Mouse (Mus musculus): ENCODE results near the gene Cerkl. TPM values are rescaled to one million over a fixed set of nuclear protein-coding genes. Genes with fewer than 3 reads are reported as not detected.

Cerkl gene
- total and polyA plus RNA-seq, 2 experiments from 2014 or later, result 1.4 TPM; not detected in 1

GRCm38 (mm10) chr2:79457434-79457833, 849 bp upstream of the Cerkl start:
- TF ChIP-seq EP300 (IDR thresholded peaks at IDR 0.05; ENCODE audit: low read depth), result no peak
- H3K9me3 ChIP-seq (replicated peaks; ENCODE audit: control insufficient read depth, low read length), result 0 out of 2 replicates have a peak, but pooled peaks cover 3% of the 10 kb centered on the region
- ATAC-seq (ENCODE audit: insufficient read depth, low read depth) (no peak), DNase-seq (ENCODE audit: low spot score) (no peak)
- H3K27ac ChIP-seq (ENCODE audit: low read depth), result no peak overlapping the region
- H3K4me3 ChIP-seq (ENCODE audit: low read depth, low read length), result no peak overlapping the region
- H3K9ac ChIP-seq (replicated peaks; ENCODE audit: low read depth, low read length), result no peak overlapping the region
- H3K4me1 ChIP-seq (ENCODE audit: control insufficient read depth, insufficient read depth), result no peaks in the 10 kb centered on the region
- H3K27me3 ChIP-seq (ENCODE audit: control insufficient read depth, insufficient read depth, low read length), result peaks cover 75% of the 10 kb centered on the region
- 52% methylated on average over 3 of the region's 3 CpGs for WGBS
- no peaks in the 10 kb centered on the region for H3K36me3 ChIP-seq (replicated peaks; ENCODE audit: control insufficient read depth, insufficient read depth, low read length)
- no peak overlapping the region for H3K4me2 ChIP-seq (ENCODE audit: low read depth, low read length)

GRCm38 (mm10) chr2:79455646-79456045, 939 bp downstream of the Cerkl start:
- TF ChIP-seq CTCF (IDR thresholded peaks at IDR 0.05; ENCODE audit: low read depth) (no peak), EP300 (IDR thresholded peaks at IDR 0.05; ENCODE audit: low read depth) (no peak)
- Histone ChIP-seq H3K9ac (replicated peaks; ENCODE audit: low read depth, low read length) (no peak overlapping the region), H3K36me3 (replicated peaks; ENCODE audit: control insufficient read depth, insufficient read depth, low read length) (no peaks in the 10 kb centered on the region), H3K27ac (ENCODE audit: low read depth) (no peak overlapping the region), H3K9me3 (replicated peaks; ENCODE audit: control insufficient read depth, low read length) (0 out of 2 replicates have a peak, but pooled peaks cover 3% of the 10 kb centered on the region), H3K27me3 (ENCODE audit: control insufficient read depth, insufficient read depth, low read length) (peaks cover 77% of the 10 kb centered on the region), H3K4me3 (ENCODE audit: low read depth, low read length) (no peak overlapping the region), H3K4me2 (ENCODE audit: low read depth, low read length) (no peak overlapping the region), H3K4me1 (ENCODE audit: control insufficient read depth, insufficient read depth) (no peaks in the 10 kb centered on the region)
- DNase-seq (ENCODE audit: low spot score) (no peak), ATAC-seq (ENCODE audit: insufficient read depth, low read depth) (no peak)
- 7% methylated on average over 10 of the region's 10 CpGs for WGBS

- peaks cover 70% of the 10 kb centered on the region for H3K27me3 ChIP-seq (ENCODE audit: control insufficient read depth, insufficient read depth, low read length)
- H3K4me2 ChIP-seq (ENCODE audit: low read depth, low read length), result no peak overlapping the region
- DNase-seq (ENCODE audit: low spot score), result no peak
- no peak overlapping the region for H3K4me3 ChIP-seq (ENCODE audit: low read depth, low read length)
- no peak overlapping the region for H3K9ac ChIP-seq (replicated peaks; ENCODE audit: low read depth, low read length)
- ATAC-seq (ENCODE audit: insufficient read depth, low read depth), result no peak
- H3K36me3 ChIP-seq (replicated peaks; ENCODE audit: control insufficient read depth, insufficient read depth, low read length), result no peaks in the 10 kb centered on the region
- H3K9me3 ChIP-seq (replicated peaks; ENCODE audit: control insufficient read depth, low read length), result 0 out of 2 replicates have a peak, but pooled peaks cover 3% of the 10 kb centered on the region
- H3K27ac ChIP-seq (ENCODE audit: low read depth), result no peak overlapping the region
- H3K4me1 ChIP-seq (ENCODE audit: control insufficient read depth, insufficient read depth), result no peaks in the 10 kb centered on the region
- WGBS, result 16% methylated on average over 15 of the region's 15 CpGs
- TF ChIP-seq EP300 (IDR thresholded peaks at IDR 0.05; ENCODE audit: low read depth) (no peak), CTCF (IDR thresholded peaks at IDR 0.05; ENCODE audit: low read depth) (no peak)
Measured at GRCm38 (mm10) chr2:79454786-79455446, 1.7 kb downstream of the Cerkl start.

- ATAC-seq (ENCODE audit: insufficient read depth, low read depth) (peak; percentile 83), DNase-seq (ENCODE audit: low spot score) (peak; percentile 74)
- TF ChIP-seq CTCF (IDR thresholded peaks at IDR 0.05; ENCODE audit: low read depth) (no peak), EP300 (IDR thresholded peaks at IDR 0.05; ENCODE audit: low read depth) (no peak)
- H3K4me3 ChIP-seq (ENCODE audit: low read depth, low read length), result peak overlapping the region; percentile 46
- no peaks in the 10 kb centered on the region for H3K4me1 ChIP-seq (ENCODE audit: control insufficient read depth, insufficient read depth)
- 0 out of 2 replicates have a peak, but pooled peaks cover 3% of the 10 kb centered on the region for H3K9me3 ChIP-seq (replicated peaks; ENCODE audit: control insufficient read depth, low read length)
- H3K36me3 ChIP-seq (replicated peaks; ENCODE audit: control insufficient read depth, insufficient read depth, low read length), result no peaks in the 10 kb centered on the region
- H3K27me3 ChIP-seq (ENCODE audit: control insufficient read depth, insufficient read depth, low read length), result peaks cover 63% of the 10 kb centered on the region
- no peak overlapping the region for H3K27ac ChIP-seq (ENCODE audit: low read depth)
- H3K9ac ChIP-seq (replicated peaks; ENCODE audit: low read depth, low read length), result no peak overlapping the region
- WGBS, result 3% methylated on average over 55 of the region's 55 CpGs
- peak overlapping the region; percentile 68 for H3K4me2 ChIP-seq (ENCODE audit: low read depth, low read length)
Measured at GRCm38 (mm10) chr2:79453901-79454781, 2.4 kb downstream of the Cerkl start.

- DNase-seq (ENCODE audit: low spot score), result no peak
- Histone ChIP-seq H3K4me3 (ENCODE audit: low read depth, low read length) (no peak overlapping the region), H3K27ac (ENCODE audit: low read depth) (no peak overlapping the region), H3K9me3 (replicated peaks; ENCODE audit: control insufficient read depth, low read length) (no peaks in the 10 kb centered on the region), H3K27me3 (ENCODE audit: control insufficient read depth, insufficient read depth, low read length) (peaks cover 36% of the 10 kb centered on the region), H3K4me2 (ENCODE audit: low read depth, low read length) (no peak overlapping the region), H3K9ac (replicated peaks; ENCODE audit: low read depth, low read length) (no peak overlapping the region), H3K36me3 (replicated peaks; ENCODE audit: control insufficient read depth, insufficient read depth, low read length) (no peaks in the 10 kb centered on the region), H3K4me1 (ENCODE audit: control insufficient read depth, insufficient read depth) (no peaks in the 10 kb centered on the region)
- no peak for ATAC-seq (ENCODE audit: insufficient read depth, low read depth)
- WGBS, result 39% methylated on average over 5 of the region's 5 CpGs
- TF ChIP-seq CTCF (IDR thresholded peaks at IDR 0.05; ENCODE audit: low read depth), result no peak
- no peak for TF ChIP-seq EP300 (IDR thresholded peaks at IDR 0.05; ENCODE audit: low read depth)
Measured at GRCm38 (mm10) chr2:79451438-79451837, 5.1 kb downstream of the Cerkl start.

Data from heart, postnatal 0 days (tissue).